ENCODE assay signal across 29 mouse cellular contexts in genomic region chr6:102583578-102583977, GRCm38 (mm10). TPM values are rescaled to one million over a fixed set of nuclear protein-coding genes. Genes with fewer than 3 reads are reported as not detected.
DNase-seq lines count a peak whose midpoint lies in the region; ATAC-seq and TF ChIP-seq lines count a peak whose summit lies in the region.
"Had no signal": no experiment of that assay in that cellular context is flagged by ENCODE, and none has a peak within 500 bp of the region (broad histone marks: within the 10 kb centered on the region; RNA-seq: fewer than 3 reads in every experiment).

No protein-coding gene starts in this region.

- no peak overlapping the region for H3K4me2 ChIP-seq in forebrain, embryonic 14.5 days (ENCODE audit: low read length)
- no peak overlapping the region for H3K4me2 ChIP-seq in forebrain, postnatal 0 days (ENCODE audit: low read depth)
- H3K4me2 ChIP-seq in midbrain, embryonic 12.5 days (replicated peaks), result no peak overlapping the region
- H3K4me2 ChIP-seq in midbrain, embryonic 16.5 days (ENCODE audit: low read length), result no peak overlapping the region
- H3K4me2 ChIP-seq in midbrain, embryonic 14.5 days (ENCODE audit: low read length), result no peak overlapping the region
- H3K4me2 ChIP-seq in midbrain, postnatal 0 days (ENCODE audit: low read depth, low read length, poor library complexity, severe bottlenecking), result no peak overlapping the region
- H3K4me2 ChIP-seq: embryonic facial prominence, embryonic 13.5 days; embryonic facial prominence, embryonic 15.5 days; forebrain, embryonic 12.5 days; forebrain, embryonic 15.5 days had no signal

- no peaks in the 10 kb centered on the region for H3K27me3 ChIP-seq in forebrain, embryonic 14.5 days (replicated peaks; ENCODE audit: control insufficient read depth, insufficient read depth, low read length)
- H3K27me3 ChIP-seq in forebrain, postnatal 0 days (ENCODE audit: insufficient read depth, low read length), result no peaks in the 10 kb centered on the region
- H3K27me3 ChIP-seq in midbrain, embryonic 12.5 days, result no peaks in the 10 kb centered on the region
- H3K27me3 ChIP-seq in midbrain, embryonic 16.5 days (ENCODE audit: control insufficient read depth, insufficient read depth, low read depth, low read length), result no peaks in the 10 kb centered on the region
- no peaks in the 10 kb centered on the region for H3K27me3 ChIP-seq in midbrain, embryonic 14.5 days (ENCODE audit: control insufficient read depth, insufficient read depth, low read length)
- H3K27me3 ChIP-seq in midbrain, postnatal 0 days (ENCODE audit: insufficient read depth, low read length), result no peaks in the 10 kb centered on the region
- H3K27me3 ChIP-seq: CH12.LX; embryonic facial prominence, embryonic 13.5 days; embryonic facial prominence, embryonic 15.5 days; forebrain, embryonic 12.5 days; forebrain, embryonic 15.5 days; Patski had no signal

- DNase-seq in forebrain, embryonic 14.5 days (ENCODE audit: low spot score), result peak; percentile 11
- no peak for DNase-seq in forebrain, postnatal 0 days
- peak; percentile 10 for DNase-seq in midbrain, embryonic 14.5 days
- no peak for DNase-seq in midbrain, postnatal 0 days (ENCODE audit: low spot score)
- DNase-seq: adrenal gland, adult 8-10 months; adrenal gland, postnatal 14 days; adrenal gland, postnatal 36 days; B cell, adult 2 months; cerebellum, adult 11 months; cerebellum, adult 18-20 months; cerebellum, adult 8-10 months; cerebellum, adult 9-11 months; cerebellum, postnatal 14 days; cerebellum, postnatal 36 days; embryo, embryonic 11 days had no signal

- TF ChIP-seq CTCF in forebrain, postnatal 0 days (IDR thresholded peaks at IDR 0.05; ENCODE audit: low read depth), result no peak
- no peak for TF ChIP-seq CTCF in midbrain, postnatal 0 days (IDR thresholded peaks at IDR 0.05)

- no peak overlapping the region for H3K27ac ChIP-seq in forebrain, embryonic 14.5 days (ENCODE audit: low read depth, low read length)
- H3K27ac ChIP-seq in forebrain, postnatal 0 days (ENCODE audit: low read depth, low read length), result no peak overlapping the region
- no peak overlapping the region for H3K27ac ChIP-seq in midbrain, embryonic 12.5 days (replicated peaks)
- H3K27ac ChIP-seq in midbrain, embryonic 16.5 days (ENCODE audit: low read length), result no peak overlapping the region
- no peak overlapping the region for H3K27ac ChIP-seq in midbrain, embryonic 14.5 days (replicated peaks; ENCODE audit: low read depth, low read length)
- no peak overlapping the region for H3K27ac ChIP-seq in midbrain, postnatal 0 days (ENCODE audit: low read depth, low read length)
- H3K27ac ChIP-seq: embryonic facial prominence, embryonic 13.5 days; embryonic facial prominence, embryonic 15.5 days; forebrain, embryonic 10.5 days; forebrain, embryonic 12.5 days; forebrain, embryonic 15.5 days had no signal

- H3K9ac ChIP-seq in forebrain, embryonic 14.5 days (ENCODE audit: low read length), result no peak overlapping the region
- no peak overlapping the region for H3K9ac ChIP-seq in forebrain, postnatal 0 days
- H3K9ac ChIP-seq in midbrain, embryonic 12.5 days (replicated peaks), result no peak overlapping the region
- H3K9ac ChIP-seq in midbrain, embryonic 16.5 days (ENCODE audit: low read depth, low read length), result no peak overlapping the region
- H3K9ac ChIP-seq in midbrain, embryonic 14.5 days (replicated peaks; ENCODE audit: low read length), result no peak overlapping the region
- no peak overlapping the region for H3K9ac ChIP-seq in midbrain, postnatal 0 days (replicated peaks; ENCODE audit: low read length, poor library complexity, severe bottlenecking)
- H3K9ac ChIP-seq: embryonic facial prominence, embryonic 13.5 days; embryonic facial prominence, embryonic 15.5 days; forebrain, embryonic 12.5 days; forebrain, embryonic 15.5 days had no signal

- no peaks in the 10 kb centered on the region for H3K36me3 ChIP-seq in forebrain, embryonic 14.5 days (ENCODE audit: control insufficient read depth, insufficient read depth, low read length)
- no peaks in the 10 kb centered on the region for H3K36me3 ChIP-seq in forebrain, postnatal 0 days (ENCODE audit: insufficient read depth)
- no peaks in the 10 kb centered on the region for H3K36me3 ChIP-seq in midbrain, embryonic 12.5 days
- no peaks in the 10 kb centered on the region for H3K36me3 ChIP-seq in midbrain, embryonic 16.5 days (ENCODE audit: control insufficient read depth, insufficient read depth, low read length)
- H3K36me3 ChIP-seq in midbrain, embryonic 14.5 days (ENCODE audit: control insufficient read depth, insufficient read depth, low read length), result no peaks in the 10 kb centered on the region
- H3K36me3 ChIP-seq in midbrain, postnatal 0 days (ENCODE audit: insufficient read depth, low read length), result no peaks in the 10 kb centered on the region
- H3K36me3 ChIP-seq: embryonic facial prominence, embryonic 13.5 days; embryonic facial prominence, embryonic 15.5 days; forebrain, embryonic 10.5 days; forebrain, embryonic 12.5 days; forebrain, embryonic 15.5 days; G1E had no signal

- no peak for ATAC-seq in forebrain, embryonic 14.5 days
- ATAC-seq in forebrain, postnatal 0 days, result no peak
- peak; percentile 74 for ATAC-seq in midbrain, embryonic 12.5 days (ENCODE audit: low FRiP score, low read depth)
- no peak; the same call in 1 of the 2 replicates for ATAC-seq in midbrain, embryonic 16.5 days
- peak; percentile 64; the same call in 1 of the 2 replicates for ATAC-seq in midbrain, embryonic 14.5 days (ENCODE audit: low FRiP score, low TSS enrichment)
- no peak for ATAC-seq in midbrain, postnatal 0 days (ENCODE audit: low FRiP score)
- ATAC-seq: activated CD4-positive, CD25-positive, alpha-beta regulatory T cell, adult 4 months; CD4-positive, CD25-positive, alpha-beta regulatory T cell, adult 4 months; forebrain, embryonic 15.5 days; Patski had no signal

- 56% methylated on average over 2 of the region's 2 CpGs for WGBS in forebrain, embryonic 14.5 days
- 60% methylated on average over 2 of the region's 2 CpGs for WGBS in forebrain, postnatal 0 days
- WGBS in midbrain, embryonic 12.5 days, result 70% methylated on average over 2 of the region's 2 CpGs
- WGBS in midbrain, embryonic 16.5 days, result 46% methylated on average over 2 of the region's 2 CpGs
- 42% methylated on average over 2 of the region's 2 CpGs for WGBS in midbrain, embryonic 14.5 days
- 48% methylated on average over 2 of the region's 2 CpGs for WGBS in midbrain, postnatal 0 days

- no peak overlapping the region for H3K4me3 ChIP-seq in forebrain, embryonic 14.5 days (ENCODE audit: low read depth, low read length)
- H3K4me3 ChIP-seq in forebrain, postnatal 0 days (ENCODE audit: low read depth, low read length), result no peak overlapping the region
- H3K4me3 ChIP-seq in midbrain, embryonic 12.5 days, result no peak overlapping the region
- H3K4me3 ChIP-seq in midbrain, embryonic 16.5 days (ENCODE audit: low read depth, low read length), result no peak overlapping the region
- no peak overlapping the region for H3K4me3 ChIP-seq in midbrain, embryonic 14.5 days (replicated peaks; ENCODE audit: low read depth, low read length)
- no peak overlapping the region for H3K4me3 ChIP-seq in midbrain, postnatal 0 days (ENCODE audit: low read depth, low read length)
- H3K4me3 ChIP-seq: embryonic facial prominence, embryonic 13.5 days; embryonic facial prominence, embryonic 15.5 days; erythroblast, embryonic 14.5 days; forebrain, embryonic 10.5 days; forebrain, embryonic 12.5 days; forebrain, embryonic 15.5 days had no signal

- H3K9me3 ChIP-seq in forebrain, embryonic 14.5 days (replicated peaks; ENCODE audit: control insufficient read depth, low read length), result no peaks in the 10 kb centered on the region
- H3K9me3 ChIP-seq in forebrain, postnatal 0 days (ENCODE audit: low read length), result no peaks in the 10 kb centered on the region
- H3K9me3 ChIP-seq in midbrain, embryonic 12.5 days, result no peaks in the 10 kb centered on the region
- no peaks in the 10 kb centered on the region for H3K9me3 ChIP-seq in midbrain, embryonic 16.5 days (replicated peaks; ENCODE audit: control insufficient read depth, low read length, poor library complexity, severe bottlenecking)
- H3K9me3 ChIP-seq in midbrain, embryonic 14.5 days (ENCODE audit: control insufficient read depth, low read length), result no peaks in the 10 kb centered on the region
- no peaks in the 10 kb centered on the region for H3K9me3 ChIP-seq in midbrain, postnatal 0 days (ENCODE audit: low read length)
- H3K9me3 ChIP-seq: embryonic facial prominence, embryonic 13.5 days; embryonic facial prominence, embryonic 15.5 days; forebrain, embryonic 10.5 days; forebrain, embryonic 12.5 days; forebrain, embryonic 15.5 days had no signal

- H3K4me1 ChIP-seq in forebrain, embryonic 14.5 days (ENCODE audit: control insufficient read depth, insufficient read depth, low read length), result no peaks in the 10 kb centered on the region
- H3K4me1 ChIP-seq in forebrain, postnatal 0 days (ENCODE audit: insufficient read depth), result no peaks in the 10 kb centered on the region
- no peaks in the 10 kb centered on the region for H3K4me1 ChIP-seq in midbrain, embryonic 12.5 days
- H3K4me1 ChIP-seq in midbrain, embryonic 16.5 days (ENCODE audit: control insufficient read depth, insufficient read depth, low read length), result no peaks in the 10 kb centered on the region
- H3K4me1 ChIP-seq in midbrain, embryonic 14.5 days (ENCODE audit: control insufficient read depth, insufficient read depth, low read length), result no peaks in the 10 kb centered on the region
- H3K4me1 ChIP-seq in midbrain, postnatal 0 days (ENCODE audit: insufficient read depth, low read length), result no peaks in the 10 kb centered on the region
- H3K4me1 ChIP-seq: embryonic facial prominence, embryonic 13.5 days; embryonic facial prominence, embryonic 15.5 days; forebrain, embryonic 10.5 days; forebrain, embryonic 15.5 days had no signal

RNA-seq across cellular contexts. Expression of gene Cntn3, which starts 10.7 kb away (rescaled TPM):
- 1.1 and 1.5 TPM in 2 replicates for polyA plus RNA-seq in forebrain, embryonic 14.5 days (2014; fragmentation: Nextera tagmentation; extraction: Ambion mirVana)
- total RNA-seq in forebrain, postnatal 0 days (2014; rRNA removed), result 10.3 and 10.7 TPM in 2 replicates
- polyA plus RNA-seq in forebrain, postnatal 0 days (2015; fragmentation: Nextera tagmentation; extraction: Ambion mirVana), result 1.5 and 2.6 TPM in 2 replicates
- 1.3 and 1.4 TPM in 2 replicates for polyA plus RNA-seq in midbrain, embryonic 12.5 days (2016; fragmentation: Nextera tagmentation; extraction: Ambion mirVana)
- polyA plus RNA-seq in midbrain, embryonic 16.5 days (2015; fragmentation: Nextera tagmentation; extraction: Ambion mirVana), result 3.5 and 5.6 TPM in 2 replicates
- 3.2 and 4.0 TPM in 2 replicates for polyA plus RNA-seq in midbrain, embryonic 14.5 days (2014; fragmentation: Nextera tagmentation; extraction: Ambion mirVana)
- total RNA-seq in midbrain, postnatal 0 days (2014; rRNA removed), result 8.8 and 10.7 TPM in 2 replicates
- 2.9 and 3.0 TPM in 2 replicates for polyA plus RNA-seq in midbrain, postnatal 0 days (2015; fragmentation: Nextera tagmentation; extraction: Ambion mirVana)
- total RNA-seq: CH12.LX; common myeloid progenitor, adult 5-6 weeks; G1E had no signal
- polyA plus RNA-seq: activated CD4-positive, CD25-positive, alpha-beta regulatory T cell, adult 4 months; CD4-positive, CD25-positive, alpha-beta regulatory T cell, adult 4 months; G1E had no signal

Comparison
In these comparisons a context has a peak if more than half of its experiments do, and no peak if none do; other contexts are left out.
1. ATAC-seq: peak in midbrain, embryonic 12.5 days (single experiment) and midbrain, embryonic 14.5 days (single experiment); none in forebrain, embryonic 14.5 days (single experiment), forebrain, postnatal 0 days (single experiment), midbrain, embryonic 16.5 days (single experiment) and midbrain, postnatal 0 days (single experiment).
2. DNase-seq: peak in forebrain, embryonic 14.5 days (single experiment) and midbrain, embryonic 14.5 days (single experiment); none in forebrain, postnatal 0 days (single experiment) and midbrain, postnatal 0 days (single experiment).